8 mouse cellular contexts compared by ENCODE assay signal in genomic region chr3:37642681-37643214, GRCm38 (mm10). TPM values are rescaled to one million over a fixed set of nuclear protein-coding genes. Genes with fewer than 3 reads are reported as not detected.
A peak's percentile ranks its signal among the peaks of the same experiment; 100 is the strongest.
DNase-seq lines count a peak whose midpoint lies in the region; ATAC-seq and TF ChIP-seq lines count a peak whose summit lies in the region.

No protein-coding gene starts in this region.

- peaks cover 3% of the 10 kb centered on the region; the same call in 1 of the 2 replicates for H3K36me3 ChIP-seq in liver, adult 2 months (ENCODE audit: control insufficient read depth, insufficient read depth, low read length)
- 0 out of 2 replicates have a peak, but pooled peaks cover 3% of the 10 kb centered on the region for H3K36me3 ChIP-seq in forebrain, embryonic 16.5 days (ENCODE audit: control insufficient read depth, insufficient read depth)
- H3K36me3 ChIP-seq in hindbrain, embryonic 15.5 days, result peaks cover 17% of the 10 kb centered on the region
- H3K36me3 ChIP-seq in limb, embryonic 15.5 days, result peaks cover 28% of the 10 kb centered on the region; the same call in 1 of the 2 replicates

- no peaks in the 10 kb centered on the region for H3K9me3 ChIP-seq in forebrain, embryonic 16.5 days (ENCODE audit: control insufficient read depth, low read length)
- H3K9me3 ChIP-seq in hindbrain, embryonic 15.5 days, result no peaks in the 10 kb centered on the region
- no peaks in the 10 kb centered on the region for H3K9me3 ChIP-seq in limb, embryonic 15.5 days

- H3K4me3 ChIP-seq in liver, adult 2 months (ENCODE audit: insufficient read depth, low read depth, low read length), result peak overlapping the region; percentile 34; the same call in 1 of the 2 replicates
- 0 out of 2 replicates have a peak overlapping the region, but pooled peaks have one; percentile 13 for H3K4me3 ChIP-seq in forebrain, embryonic 16.5 days (replicated peaks; ENCODE audit: low read length)
- H3K4me3 ChIP-seq in hindbrain, embryonic 15.5 days, result peak overlapping the region; percentile 69
- H3K4me3 ChIP-seq in limb, embryonic 15.5 days, result peak overlapping the region; percentile 82

- no peak for DNase-seq in liver, adult 2 months (ENCODE audit: extremely low read depth, low read depth, low spot score)
- DNase-seq in liver, result no peak
- no peak for DNase-seq in embryo, embryonic 10 days (ENCODE audit: low spot score)
- DNase-seq in left cerebral cortex, adult 8-10 months (ENCODE audit: low spot score in 2 of 2), result no peak
- DNase-seq in right cerebral cortex, postnatal 25 days, result no peak

- TF ChIP-seq POLR2A in liver, adult 2 months (IDR thresholded peaks at IDR 0.05; ENCODE audit: extremely low read depth, insufficient read depth, low read length), result no peak

- TF ChIP-seq CTCF in liver, adult 2 months (IDR thresholded peaks at IDR 0.05; ENCODE audit: low read depth, low read length), result no peak

- H3K9ac ChIP-seq in liver, adult 2 months (ENCODE audit: low read depth, low read length), result peak overlapping the region; percentile 31
- peak overlapping the region; percentile 22; the same call in 1 of the 2 replicates for H3K9ac ChIP-seq in forebrain, embryonic 16.5 days (replicated peaks; ENCODE audit: low read depth, low read length)
- no peak overlapping the region for H3K9ac ChIP-seq in hindbrain, embryonic 15.5 days
- no peak overlapping the region for H3K9ac ChIP-seq in limb, embryonic 15.5 days

- WGBS in liver, adult 2 months, result 79% methylated on average over 21 of the region's 21 CpGs
- WGBS in forebrain, embryonic 16.5 days, result 76% methylated on average over 21 of the region's 21 CpGs
- WGBS in hindbrain, embryonic 15.5 days, result 74% methylated on average over 21 of the region's 21 CpGs
- WGBS in limb, embryonic 15.5 days, result 60% methylated on average over 21 of the region's 21 CpGs

- no peak for ATAC-seq in forebrain, embryonic 16.5 days
- no peak for ATAC-seq in hindbrain, embryonic 15.5 days (ENCODE audit: low FRiP score, low read depth)
- ATAC-seq in limb, embryonic 15.5 days (ENCODE audit: insufficient number of reproducible peaks, low FRiP score, low TSS enrichment, low read depth), result 0 out of 2 replicates have a peak, but pooled peaks have one; percentile 37

- H3K79me2 ChIP-seq in liver, adult 2 months (ENCODE audit: control insufficient read depth, insufficient read depth, low read length), result 0 out of 2 replicates have a peak, but pooled peaks cover 4% of the 10 kb centered on the region

- H3K4me2 ChIP-seq in forebrain, embryonic 16.5 days (ENCODE audit: low read length), result peak overlapping the region; percentile 23
- peak overlapping the region; percentile 72 for H3K4me2 ChIP-seq in hindbrain, embryonic 15.5 days
- H3K4me2 ChIP-seq in limb, embryonic 15.5 days, result peak overlapping the region; percentile 67

- H3K27ac ChIP-seq in liver, adult 2 months (replicated peaks; ENCODE audit: insufficient read depth, low read depth, low read length), result peak overlapping the region; percentile 49
- no peak overlapping the region for H3K27ac ChIP-seq in forebrain, embryonic 16.5 days (ENCODE audit: low read length)
- H3K27ac ChIP-seq in hindbrain, embryonic 15.5 days (replicated peaks), result no peak overlapping the region
- H3K27ac ChIP-seq in limb, embryonic 15.5 days, result 0 out of 2 replicates have a peak overlapping the region, but pooled peaks have one; percentile 23

- peaks cover 2% of the 10 kb centered on the region; the same call in 1 of the 2 replicates for H3K4me1 ChIP-seq in liver, adult 2 months (ENCODE audit: control insufficient read depth, insufficient read depth, low read length)
- H3K4me1 ChIP-seq in forebrain, embryonic 16.5 days (replicated peaks; ENCODE audit: control insufficient read depth, insufficient read depth, low read length), result peaks cover 22% of the 10 kb centered on the region
- peaks cover 29% of the 10 kb centered on the region for H3K4me1 ChIP-seq in hindbrain, embryonic 15.5 days (replicated peaks)
- H3K4me1 ChIP-seq in limb, embryonic 15.5 days, result peaks cover 33% of the 10 kb centered on the region

- no peaks in the 10 kb centered on the region for H3K27me3 ChIP-seq in liver, adult 2 months (ENCODE audit: control insufficient read depth, insufficient read depth, low read length)
- H3K27me3 ChIP-seq in forebrain, embryonic 16.5 days (replicated peaks; ENCODE audit: control insufficient read depth, insufficient read depth, low read length), result 0 out of 2 replicates have a peak, but pooled peaks cover 2% of the 10 kb centered on the region
- peaks cover 7% of the 10 kb centered on the region for H3K27me3 ChIP-seq in hindbrain, embryonic 15.5 days
- no peaks in the 10 kb centered on the region for H3K27me3 ChIP-seq in limb, embryonic 15.5 days

RNA-seq across cellular contexts. Expression of gene Spry1, which starts 3.0 kb away (rescaled TPM):
- 2.8 and 4.2 TPM in 2 replicates for total RNA-seq in liver, adult 2 months (2014; rRNA removed)
- 5.5 and 5.9 TPM in 2 replicates for polyA plus RNA-seq in liver, adult 2 months (2012; rRNA removed)
- 6.4 and 6.6 TPM in 2 replicates for polyA plus RNA-seq in forebrain, embryonic 16.5 days (2015; fragmentation: Nextera tagmentation; extraction: Ambion mirVana)
- 6.0 and 7.0 TPM in 2 replicates for polyA plus RNA-seq in hindbrain, embryonic 15.5 days (2015; fragmentation: Nextera tagmentation; extraction: Ambion mirVana)
- polyA plus RNA-seq in limb, embryonic 15.5 days (2015; fragmentation: Nextera tagmentation; extraction: Ambion mirVana), result 20.0 and 21.9 TPM in 2 replicates
- total RNA-seq in left cerebral cortex, adult 8-10 months (2022), result 10 to 100 TPM in 1 of 4 experiments, 1 to 10 TPM in 3; 7.8 to 10.6 (median 8.8) TPM

Comparison
In these comparisons a context has a peak if more than half of its experiments do, and no peak if none do; other contexts are left out.
1. H3K27ac ChIP-seq: peak in liver, adult 2 months (single experiment) and limb, embryonic 15.5 days (single experiment); none in forebrain, embryonic 16.5 days (single experiment) and hindbrain, embryonic 15.5 days (single experiment).
2. H3K4me3 ChIP-seq: peak in every context shown above with its lines; median percentile 82 in limb, embryonic 15.5 days; 69 in hindbrain, embryonic 15.5 days; 34 in liver, adult 2 months; 13 in forebrain, embryonic 16.5 days.
3. H3K9ac ChIP-seq: peak in liver, adult 2 months (single experiment) and forebrain, embryonic 16.5 days (single experiment); none in hindbrain, embryonic 15.5 days (single experiment) and limb, embryonic 15.5 days (single experiment).
4. Peak in every context shown above with its lines, with median percentiles within 50 percentile points of each other: H3K4me2 ChIP-seq.